Mouse (Mus musculus) embryonic facial prominence, embryonic 11.5 days (tissue): Measurements from ENCODE around the gene Cd47. TPM values are rescaled to one million over a fixed set of nuclear protein-coding genes. Genes with fewer than 3 reads are reported as not detected.

Experiments
- ATAC-seq: fragments of 200-750 bp; cut with Nextera tagmentation; replicated peaks from 2 replicates; pipeline ENCODE4 v1.8.0; 2017; ENCODE audit warnings: low read depth; ENCODE audit not compliant: insufficient number of reproducible peaks, low FRiP score, low TSS enrichment
- DNase-seq: peaks from one replicate; pipeline ENCODE4 v3.0.0-alpha.2; 2015; ENCODE audit warnings: low spot score
- H3K27ac ChIP-seq: fragments of 300-500 bp; sonication (generic); replicated peaks from 2 replicates; pipeline ENCODE4 v1.5.1; 2014; ENCODE audit warnings: mild to moderate bottlenecking, low read depth, low read length, control low read depth
- H3K27me3 ChIP-seq: fragments of 300-500 bp; sonication (generic); 2 replicates; pipeline ENCODE4 v1.6.1; 2014; ENCODE audit warnings: mild to moderate bottlenecking, low read length, moderate library complexity, mixed read lengths; ENCODE audit not compliant: control insufficient read depth, insufficient read depth
- H3K36me3 ChIP-seq: fragments of 300-500 bp; sonication (generic); replicated peaks from 2 replicates; pipeline ENCODE4 v1.6.1; 2014; ENCODE audit warnings: low read depth, mild to moderate bottlenecking, low read length, moderate library complexity, mixed read lengths; ENCODE audit not compliant: control insufficient read depth, insufficient read depth
- H3K4me1 ChIP-seq: fragments of 300-500 bp; sonication (generic); 2 replicates; pipeline ENCODE4 v1.6.1; 2014; ENCODE audit warnings: low read length, mixed read lengths; ENCODE audit not compliant: control insufficient read depth, insufficient read depth
- H3K4me2 ChIP-seq: fragments of 300-500 bp; sonication (generic); 2 replicates; pipeline ENCODE4 v1.6.1; 2014; ENCODE audit warnings: low read depth, mild to moderate bottlenecking, control low read depth, low read length, moderate library complexity
- H3K4me3 ChIP-seq: fragments of 300-500 bp; sonication (generic); 2 replicates; pipeline ENCODE4 v1.5.1; 2014; ENCODE audit warnings: low read depth, low read length, control low read depth
- H3K9ac ChIP-seq: fragments of 300-500 bp; sonication (generic); replicated peaks from 2 replicates; pipeline ENCODE4 v1.6.1; 2014; ENCODE audit warnings: mild to moderate bottlenecking, control low read depth, low read length
- H3K9me3 ChIP-seq: fragments of 300-500 bp; sonication (generic); replicated peaks from 2 replicates; pipeline ENCODE4 v1.6.1; 2016; ENCODE audit warnings: mild to moderate bottlenecking, low read length, inconsistent platforms, mixed read lengths; ENCODE audit not compliant: control insufficient read depth
- WGBS: fragments of 180-500 bp; shearing (Covaris S2); extraction: QIAGEN DNeasy Blood & Tissue Kit; methylation state at CpG from one replicate; pipeline ENCODE4 v1.1.7; 2014; 5-methylcytosine and 5-hydroxymethylcytosine counted together
- polyA plus RNA-seq: library from polyadenylated mRNA; unstranded; fragments of >200 nt; fragmentation: Nextera tagmentation; extraction: Ambion mirVana; gene quantifications from 2 replicates; pipeline ENCODE4 v1.2.1, GENCODE M21; 2014

Gene Cd47
- polyA plus RNA-seq, 1 experiment from 2014 or later: 48.5 TPM

DNA sequence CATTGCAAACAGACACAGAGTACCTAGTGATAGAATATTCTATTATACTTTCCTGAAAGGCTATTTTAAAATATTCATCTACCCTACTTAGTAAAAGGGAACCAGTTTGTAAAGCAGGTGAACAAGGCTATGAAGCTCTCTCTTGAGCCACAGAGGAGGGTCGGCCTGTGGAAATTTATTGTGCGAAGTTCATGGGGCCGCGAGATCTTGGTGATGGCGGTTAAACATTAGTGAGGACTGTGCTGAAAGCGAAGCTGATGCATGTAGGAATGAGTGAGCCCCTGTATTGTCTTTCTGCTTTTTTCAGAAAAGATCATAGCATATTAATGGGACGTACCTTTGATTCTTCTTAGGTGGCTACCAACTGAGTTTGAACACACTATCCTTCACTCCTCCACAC, 147.3 kb downstream of the Cd47 start:
- Histone ChIP-seq H3K4me1 (no peaks in the 10 kb centered on the region), H3K9me3 (no peaks in the 10 kb centered on the region), H3K36me3 (no peaks in the 10 kb centered on the region), H3K4me2 (no peak overlapping the region), H3K27me3 (no peaks in the 10 kb centered on the region), H3K9ac (no peak overlapping the region), H3K27ac (no peak overlapping the region), H3K4me3 (no peak overlapping the region)
- ATAC-seq (no peak), DNase-seq (no peak)
- WGBS: 94% methylated on average over 7 of the region's 7 CpGs

DNA sequence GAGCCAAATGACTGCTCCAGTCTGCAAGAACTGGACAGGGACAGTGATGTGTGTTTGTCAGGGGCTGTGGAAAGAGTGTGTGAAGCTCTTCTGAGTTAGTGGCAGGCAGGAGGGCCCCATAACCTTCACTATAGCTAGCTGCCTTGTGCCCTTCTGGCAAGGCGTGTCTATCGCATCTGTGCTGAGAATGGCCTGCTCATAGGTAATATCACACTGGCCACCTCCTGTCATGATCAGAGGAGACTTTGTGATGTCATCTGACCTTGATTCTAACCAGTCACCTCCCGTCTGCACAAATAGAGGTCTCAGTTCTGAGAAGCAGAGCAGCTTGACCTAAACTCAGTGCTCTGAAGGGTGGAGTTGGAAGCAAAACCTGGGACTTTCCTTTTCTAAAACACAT, 148.0 kb downstream of the Cd47 start:
- Histone ChIP-seq H3K9me3 (no peaks in the 10 kb centered on the region), H3K36me3 (no peaks in the 10 kb centered on the region), H3K27me3 (no peaks in the 10 kb centered on the region), H3K4me1 (no peaks in the 10 kb centered on the region), H3K4me2 (no peak overlapping the region), H3K27ac (no peak overlapping the region), H3K9ac (no peak overlapping the region), H3K4me3 (no peak overlapping the region)
- WGBS: 80% methylated on average over 3 of the region's 3 CpGs
- no peak for ATAC-seq
- DNase-seq: no peak

DNA sequence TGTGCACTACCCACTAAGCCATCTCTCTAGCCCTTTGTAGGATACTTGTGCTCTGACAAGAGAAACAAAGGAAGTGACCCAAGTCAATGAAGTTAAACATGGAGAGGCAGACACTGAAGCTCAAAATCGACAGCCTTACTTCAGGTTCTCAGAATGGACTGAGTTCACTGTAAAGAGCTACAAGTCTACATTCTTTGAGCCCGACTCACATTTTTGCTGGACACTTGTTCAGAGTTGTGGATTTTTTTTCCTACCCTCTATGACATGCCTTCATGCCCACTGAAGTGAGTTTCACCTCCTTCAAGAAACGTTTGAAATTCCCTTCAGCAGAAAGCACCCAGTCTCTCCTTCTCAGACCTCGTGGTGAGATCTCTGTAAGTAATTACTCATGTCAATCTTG, 148.9 kb downstream of the Cd47 start:
- no peak for DNase-seq
- Histone ChIP-seq H3K4me1 (no peaks in the 10 kb centered on the region), H3K9ac (no peak overlapping the region), H3K4me2 (no peak overlapping the region), H3K27ac (no peak overlapping the region), H3K36me3 (no peaks in the 10 kb centered on the region), H3K27me3 (no peaks in the 10 kb centered on the region), H3K9me3 (no peaks in the 10 kb centered on the region), H3K4me3 (no peak overlapping the region)
- no peak for ATAC-seq
- WGBS: 52% methylated on average over 4 of the region's 4 CpGs

DNA sequence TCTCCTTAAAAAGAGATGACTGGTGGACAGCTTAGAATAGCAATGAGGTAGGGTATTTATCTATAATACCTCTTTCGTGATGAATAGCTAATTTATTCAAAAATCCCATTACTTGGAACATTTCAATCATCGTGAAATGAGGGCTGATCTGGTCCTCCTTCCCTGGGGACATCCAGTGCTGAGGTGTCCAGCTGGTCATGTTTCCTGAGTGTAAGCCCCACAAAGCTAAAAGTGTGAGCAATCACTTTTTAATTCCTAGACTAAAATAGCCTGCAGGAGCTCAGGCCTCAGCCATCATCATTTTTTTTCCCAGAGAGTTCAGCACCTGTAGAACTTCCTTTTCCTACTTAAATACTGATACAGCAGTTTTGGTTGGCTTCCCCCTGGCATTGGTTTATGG, 150.0 kb downstream of the Cd47 start:
- no peaks in the 10 kb centered on the region for H3K4me1 ChIP-seq
- no peaks in the 10 kb centered on the region for H3K9me3 ChIP-seq
- no peak overlapping the region for H3K4me3 ChIP-seq
- no peak for ATAC-seq
- DNase-seq: no peak
- no peaks in the 10 kb centered on the region for H3K36me3 ChIP-seq
- H3K4me2 ChIP-seq: no peak overlapping the region
- no peaks in the 10 kb centered on the region for H3K27me3 ChIP-seq
- WGBS: 73% methylated on average over 2 of the region's 2 CpGs
- H3K9ac ChIP-seq: no peak overlapping the region
- H3K27ac ChIP-seq: no peak overlapping the region

DNA sequence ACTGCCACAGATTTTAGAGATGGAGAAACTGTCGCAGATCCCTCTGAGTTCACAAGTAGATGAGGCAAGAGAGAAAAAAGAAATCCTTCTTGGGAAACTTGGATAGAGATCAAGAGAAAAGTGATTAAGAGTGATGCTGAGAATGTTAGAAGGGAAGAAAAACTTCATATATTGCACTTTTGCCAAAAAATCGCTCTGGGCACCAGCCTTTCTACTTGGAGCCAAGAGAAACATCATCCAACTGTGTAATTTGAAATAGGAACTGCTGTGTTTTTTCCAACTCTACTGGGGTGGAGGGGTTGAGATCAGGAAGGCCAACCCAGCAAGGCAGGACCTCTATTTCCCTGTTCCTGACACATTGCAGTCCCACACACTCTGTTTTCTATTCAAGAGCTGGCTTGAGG, 151.0 kb downstream of the Cd47 start:
- 87% methylated on average over 2 of the region's 2 CpGs for WGBS

DNA sequence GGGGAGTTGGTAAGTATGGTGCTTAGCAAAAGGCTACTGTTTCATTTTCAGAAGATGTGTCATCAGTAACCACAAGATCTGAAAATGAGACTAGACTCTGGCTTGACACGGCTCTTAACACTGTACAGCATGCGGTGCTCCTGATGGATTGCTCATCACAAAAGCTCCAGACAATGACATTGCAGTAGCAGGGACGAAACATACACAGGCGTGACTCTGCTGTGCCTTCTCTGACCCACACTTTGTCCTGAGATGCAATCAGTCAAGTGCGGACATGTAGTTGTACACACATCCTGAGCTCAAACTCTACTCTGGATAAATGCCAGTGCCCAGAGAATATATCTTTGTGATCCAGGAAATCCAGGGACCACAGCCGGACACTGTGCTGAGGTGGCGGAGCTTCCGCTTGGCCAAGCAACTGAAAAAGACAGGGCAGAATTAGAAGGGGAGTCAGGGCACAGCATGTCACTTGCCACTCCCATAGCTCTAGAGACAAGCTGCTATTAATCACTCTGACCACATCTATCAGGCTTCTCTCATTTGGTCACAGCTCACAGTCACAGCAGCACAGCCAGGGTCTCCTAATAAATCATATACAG, 151.7 kb downstream of the Cd47 start:
- H3K4me2 ChIP-seq: no peak overlapping the region
- H3K4me3 ChIP-seq: no peak overlapping the region
- H3K36me3 ChIP-seq: no peaks in the 10 kb centered on the region
- H3K9me3 ChIP-seq: no peaks in the 10 kb centered on the region
- H3K4me1 ChIP-seq: no peaks in the 10 kb centered on the region
- no peak overlapping the region for H3K9ac ChIP-seq
- ATAC-seq (no peak), DNase-seq (no peak)
- no peak overlapping the region for H3K27ac ChIP-seq
- H3K27me3 ChIP-seq: no peaks in the 10 kb centered on the region
- 81% methylated on average over 8 of the region's 8 CpGs for WGBS

More for the DNA sequence above, 151.0 kb downstream of the Cd47 start:
- no peak overlapping the region for H3K27ac ChIP-seq
- H3K4me3 ChIP-seq: no peak overlapping the region
- no peak for DNase-seq
- no peak overlapping the region for H3K4me2 ChIP-seq
- no peaks in the 10 kb centered on the region for H3K36me3 ChIP-seq
- H3K9me3 ChIP-seq: no peaks in the 10 kb centered on the region
- ATAC-seq: no peak
- H3K9ac ChIP-seq: no peak overlapping the region
- no peaks in the 10 kb centered on the region for H3K27me3 ChIP-seq
- no peaks in the 10 kb centered on the region for H3K4me1 ChIP-seq

DNA sequence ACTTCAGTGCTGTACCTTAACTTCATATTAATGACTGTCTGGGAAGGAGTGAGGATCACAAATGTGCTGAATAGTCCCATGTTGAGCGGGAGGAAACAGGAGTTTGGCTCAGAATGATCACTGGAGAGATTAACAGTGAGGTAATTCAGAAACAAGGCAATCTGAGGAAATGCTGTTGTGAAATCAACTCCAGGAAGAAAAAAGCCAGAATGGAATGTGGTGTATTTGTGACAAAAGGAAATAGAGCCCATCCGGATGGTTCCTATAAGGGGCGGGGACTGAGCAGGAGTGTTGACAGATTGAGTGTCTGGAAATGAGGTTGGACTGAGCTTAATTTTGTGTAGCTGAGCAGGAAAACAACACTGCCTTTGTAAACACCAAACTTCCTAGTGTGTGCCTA, 153.5 kb downstream of the Cd47 start:
- Histone ChIP-seq H3K27me3 (no peaks in the 10 kb centered on the region), H3K4me1 (no peaks in the 10 kb centered on the region), H3K4me2 (no peak overlapping the region), H3K27ac (no peak overlapping the region), H3K4me3 (no peak overlapping the region), H3K9ac (no peak overlapping the region), H3K9me3 (no peaks in the 10 kb centered on the region), H3K36me3 (no peaks in the 10 kb centered on the region)
- no peak for DNase-seq
- no peak for ATAC-seq
- WGBS: 75% methylated on average over 3 of the region's 3 CpGs

DNA sequence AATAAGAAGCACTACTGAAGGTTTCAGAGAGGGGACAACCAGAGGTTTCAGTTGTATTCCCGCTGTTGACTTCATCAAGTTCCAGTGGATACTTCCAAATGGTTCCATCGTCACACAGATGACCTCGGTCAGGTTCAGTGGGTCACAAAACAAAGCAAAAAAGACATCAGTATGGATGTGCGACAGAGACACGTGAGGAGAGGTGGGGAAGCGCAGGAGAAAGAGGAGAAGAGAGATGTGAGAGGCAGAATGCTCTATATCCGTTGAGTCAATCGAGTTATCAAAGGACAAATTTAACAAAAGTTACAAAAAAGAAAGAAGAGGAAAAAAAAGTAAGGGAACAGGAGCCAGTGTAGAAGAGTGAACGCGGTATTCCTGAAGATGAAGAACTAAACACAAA, 154.6 kb downstream of the Cd47 start:
- no peak for ATAC-seq
- no peaks in the 10 kb centered on the region for H3K27me3 ChIP-seq
- H3K9ac ChIP-seq: no peak overlapping the region
- H3K27ac ChIP-seq: no peak overlapping the region
- H3K9me3 ChIP-seq: no peaks in the 10 kb centered on the region
- H3K4me1 ChIP-seq: no peaks in the 10 kb centered on the region
- DNase-seq: no peak
- H3K4me2 ChIP-seq: no peak overlapping the region
- no peak overlapping the region for H3K4me3 ChIP-seq
- 90% methylated on average over 10 of the region's 10 CpGs for WGBS
- H3K36me3 ChIP-seq: no peaks in the 10 kb centered on the region
